Mouse (Mus musculus): ENCODE measurements around the gene Pdzd2. TPM values are rescaled to one million over a fixed set of nuclear protein-coding genes. Genes with fewer than 3 reads are reported as not detected.

Pdzd2 gene
- polyA plus RNA-seq, 1 experiment from 2014 or later: 114 TPM

GRCm38 (mm10) chr15:12364096-12364495, 375.6 kb downstream of the Pdzd2 start:
- no peak for ATAC-seq
- TF ChIP-seq CTCF (IDR thresholded peaks at IDR 0.05) (no peak), EP300 (IDR thresholded peaks at IDR 0.05) (no peak)
- WGBS: 79% methylated on average over 4 of the region's 4 CpGs

GRCm38 (mm10) chr15:12362701-12363040, 377.1 kb downstream of the Pdzd2 start:
- no peak overlapping the region for H3K27ac ChIP-seq (ENCODE audit: low read length)
- no peak overlapping the region for H3K4me2 ChIP-seq (replicated peaks; ENCODE audit: low read depth, low read length)
- no peak for DNase-seq (ENCODE audit: low spot score)
- H3K27me3 ChIP-seq (replicated peaks; ENCODE audit: insufficient read depth, low read length): no peaks in the 10 kb centered on the region
- no peak overlapping the region for H3K9ac ChIP-seq (replicated peaks; ENCODE audit: low read depth)
- H3K4me3 ChIP-seq (ENCODE audit: low read depth, low read length): no peak overlapping the region
- 87% methylated on average over 6 of the region's 6 CpGs for WGBS
- no peaks in the 10 kb centered on the region for H3K9me3 ChIP-seq (ENCODE audit: low read length)
- H3K4me1 ChIP-seq (ENCODE audit: insufficient read depth, low read depth, low read length): peaks cover 7% of the 10 kb centered on the region; the same call in 1 of the 2 replicates
- peaks cover 5% of the 10 kb centered on the region for H3K36me3 ChIP-seq (ENCODE audit: insufficient read depth, low read length)
- no peak for TF ChIP-seq CTCF (IDR thresholded peaks at IDR 0.05)
- no peak for TF ChIP-seq EP300 (IDR thresholded peaks at IDR 0.05)
- ATAC-seq: no peak

More at GRCm38 (mm10) chr15:12364096-12364495, 375.6 kb downstream of the Pdzd2 start:
- Histone ChIP-seq H3K27me3 (replicated peaks; ENCODE audit: insufficient read depth, low read length) (no peaks in the 10 kb centered on the region), H3K9me3 (ENCODE audit: low read length) (no peaks in the 10 kb centered on the region), H3K4me1 (ENCODE audit: insufficient read depth, low read depth, low read length) (peaks cover 9% of the 10 kb centered on the region; the same call in 1 of the 2 replicates), H3K4me3 (ENCODE audit: low read depth, low read length) (no peak overlapping the region), H3K9ac (replicated peaks; ENCODE audit: low read depth) (no peak overlapping the region), H3K36me3 (ENCODE audit: insufficient read depth, low read length) (peaks cover 5% of the 10 kb centered on the region), H3K4me2 (replicated peaks; ENCODE audit: low read depth, low read length) (no peak overlapping the region), H3K27ac (ENCODE audit: low read length) (no peak overlapping the region)
- no peak for DNase-seq (ENCODE audit: low spot score)

GRCm38 (mm10) chr15:12362001-12362700, 377.6 kb downstream of the Pdzd2 start:
- WGBS: 88% methylated on average over 14 of the region's 14 CpGs

GRCm38 (mm10) chr15:12360519-12361212, 379.1 kb downstream of the Pdzd2 start:
- no peaks in the 10 kb centered on the region for H3K27me3 ChIP-seq (replicated peaks; ENCODE audit: insufficient read depth, low read length)
- H3K4me2 ChIP-seq (replicated peaks; ENCODE audit: low read depth, low read length): no peak overlapping the region
- H3K27ac ChIP-seq (ENCODE audit: low read length): peak overlapping the region; percentile 33; the same call in 1 of the 2 replicates
- H3K9me3 ChIP-seq (ENCODE audit: low read length): no peaks in the 10 kb centered on the region
- ATAC-seq: peak; percentile 67
- H3K36me3 ChIP-seq (ENCODE audit: insufficient read depth, low read length): peaks cover 5% of the 10 kb centered on the region
- peak; percentile 88 for DNase-seq (ENCODE audit: low spot score)
- no peaks in the 10 kb centered on the region for H3K4me1 ChIP-seq (ENCODE audit: insufficient read depth, low read depth, low read length)
- 70% methylated on average over 19 of the region's 19 CpGs for WGBS
- no peak overlapping the region for H3K9ac ChIP-seq (replicated peaks; ENCODE audit: low read depth)
- no peak overlapping the region for H3K4me3 ChIP-seq (ENCODE audit: low read depth, low read length)
- TF ChIP-seq CTCF (IDR thresholded peaks at IDR 0.05): no peak
- peak; percentile 23; the same call in 1 of the 2 replicates for TF ChIP-seq EP300 (IDR thresholded peaks at IDR 0.05)

More at GRCm38 (mm10) chr15:12362001-12362700, 377.6 kb downstream of the Pdzd2 start:
- Histone ChIP-seq H3K4me1 (ENCODE audit: insufficient read depth, low read depth, low read length) (peaks cover 2% of the 10 kb centered on the region; the same call in 1 of the 2 replicates), H3K4me3 (ENCODE audit: low read depth, low read length) (no peak overlapping the region), H3K4me2 (replicated peaks; ENCODE audit: low read depth, low read length) (no peak overlapping the region), H3K27me3 (replicated peaks; ENCODE audit: insufficient read depth, low read length) (no peaks in the 10 kb centered on the region), H3K9ac (replicated peaks; ENCODE audit: low read depth) (no peak overlapping the region), H3K9me3 (ENCODE audit: low read length) (no peaks in the 10 kb centered on the region), H3K27ac (ENCODE audit: low read length) (no peak overlapping the region), H3K36me3 (ENCODE audit: insufficient read depth, low read length) (peaks cover 5% of the 10 kb centered on the region)
- TF ChIP-seq EP300 (IDR thresholded peaks at IDR 0.05) (no peak), CTCF (IDR thresholded peaks at IDR 0.05) (no peak)
- ATAC-seq (no peak), DNase-seq (ENCODE audit: low spot score) (no peak)

- no peak overlapping the region for H3K9ac ChIP-seq (replicated peaks; ENCODE audit: low read depth)
- TF ChIP-seq EP300 (IDR thresholded peaks at IDR 0.05) (no peak), CTCF (IDR thresholded peaks at IDR 0.05) (no peak)
- H3K27me3 ChIP-seq (replicated peaks; ENCODE audit: insufficient read depth, low read length): no peaks in the 10 kb centered on the region
- H3K4me2 ChIP-seq (replicated peaks; ENCODE audit: low read depth, low read length): no peak overlapping the region
- ATAC-seq: no peak
- no peaks in the 10 kb centered on the region for H3K4me1 ChIP-seq (ENCODE audit: insufficient read depth, low read depth, low read length)
- DNase-seq (ENCODE audit: low spot score): no peak
- 93% methylated on average over 5 of the region's 5 CpGs for WGBS
- no peak overlapping the region for H3K27ac ChIP-seq (ENCODE audit: low read length)
- H3K4me3 ChIP-seq (ENCODE audit: low read depth, low read length): no peak overlapping the region
- peaks cover 5% of the 10 kb centered on the region for H3K36me3 ChIP-seq (ENCODE audit: insufficient read depth, low read length)
- H3K9me3 ChIP-seq (ENCODE audit: low read length): no peaks in the 10 kb centered on the region
These were observed 381.3 kb downstream of the Pdzd2 start for GRCm38 (mm10) chr15:12358384-12358783.

GRCm38 (mm10) chr15:12357459-12357858, 382.3 kb downstream of the Pdzd2 start:
- Histone ChIP-seq H3K36me3 (ENCODE audit: insufficient read depth, low read length) (peaks cover 5% of the 10 kb centered on the region), H3K27me3 (replicated peaks; ENCODE audit: insufficient read depth, low read length) (no peaks in the 10 kb centered on the region), H3K27ac (ENCODE audit: low read length) (no peak overlapping the region), H3K9ac (replicated peaks; ENCODE audit: low read depth) (no peak overlapping the region), H3K4me2 (replicated peaks; ENCODE audit: low read depth, low read length) (no peak overlapping the region), H3K4me1 (ENCODE audit: insufficient read depth, low read depth, low read length) (no peaks in the 10 kb centered on the region), H3K4me3 (ENCODE audit: low read depth, low read length) (no peak overlapping the region), H3K9me3 (ENCODE audit: low read length) (no peaks in the 10 kb centered on the region)
- ATAC-seq (no peak), DNase-seq (ENCODE audit: low spot score) (no peak)
- no peak for TF ChIP-seq EP300 (IDR thresholded peaks at IDR 0.05)
- no peak for TF ChIP-seq CTCF (IDR thresholded peaks at IDR 0.05)
